Mouse (Mus musculus): ENCODE results near the gene Rnf34.

Gene Rnf34

DNA sequence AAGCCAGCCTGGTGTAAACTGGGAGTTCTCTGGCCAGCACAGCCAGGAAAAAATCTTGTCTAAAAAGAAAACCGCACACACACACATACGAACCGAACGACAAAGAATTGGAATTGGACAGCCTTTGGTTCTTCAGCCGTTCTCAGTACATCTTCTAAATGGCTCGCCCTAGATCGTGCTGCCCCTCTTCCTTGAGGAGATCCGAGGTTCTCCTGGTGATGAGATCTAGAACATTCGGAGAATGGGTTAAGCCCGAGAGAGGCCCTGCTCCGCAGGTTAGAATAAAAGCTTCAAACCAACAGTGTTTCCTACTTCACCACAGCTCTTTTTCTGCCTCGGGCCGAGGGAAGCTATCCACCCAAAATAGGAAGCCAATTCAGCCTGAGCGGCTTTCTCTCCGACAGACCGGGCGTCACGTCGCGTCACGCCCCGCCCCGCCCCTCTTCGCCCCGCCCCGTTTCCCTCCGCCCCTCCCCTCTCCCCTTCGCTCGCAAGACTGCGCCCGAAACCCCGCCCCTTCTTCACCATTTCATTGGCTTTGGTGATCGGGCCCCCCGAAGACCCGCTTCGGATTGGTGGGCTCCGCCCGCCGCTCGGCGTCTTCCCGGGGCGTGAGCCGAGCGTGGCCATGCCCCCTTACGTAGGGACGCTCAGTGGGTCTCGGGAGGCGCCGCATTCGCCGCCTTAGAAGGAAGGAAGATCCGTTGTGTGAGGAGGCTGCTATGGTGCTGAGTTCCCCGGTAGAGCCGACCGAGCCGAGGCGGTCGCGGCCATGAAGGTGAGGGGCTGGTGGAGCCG is at the start of gene Rnf34:
Rnf34 (plus strand) TSS at position 528 of the 798 bp plus-strand sequence.
- in situ Hi-C loops (cut with MseI, MboI) = no loop called here

DNA sequence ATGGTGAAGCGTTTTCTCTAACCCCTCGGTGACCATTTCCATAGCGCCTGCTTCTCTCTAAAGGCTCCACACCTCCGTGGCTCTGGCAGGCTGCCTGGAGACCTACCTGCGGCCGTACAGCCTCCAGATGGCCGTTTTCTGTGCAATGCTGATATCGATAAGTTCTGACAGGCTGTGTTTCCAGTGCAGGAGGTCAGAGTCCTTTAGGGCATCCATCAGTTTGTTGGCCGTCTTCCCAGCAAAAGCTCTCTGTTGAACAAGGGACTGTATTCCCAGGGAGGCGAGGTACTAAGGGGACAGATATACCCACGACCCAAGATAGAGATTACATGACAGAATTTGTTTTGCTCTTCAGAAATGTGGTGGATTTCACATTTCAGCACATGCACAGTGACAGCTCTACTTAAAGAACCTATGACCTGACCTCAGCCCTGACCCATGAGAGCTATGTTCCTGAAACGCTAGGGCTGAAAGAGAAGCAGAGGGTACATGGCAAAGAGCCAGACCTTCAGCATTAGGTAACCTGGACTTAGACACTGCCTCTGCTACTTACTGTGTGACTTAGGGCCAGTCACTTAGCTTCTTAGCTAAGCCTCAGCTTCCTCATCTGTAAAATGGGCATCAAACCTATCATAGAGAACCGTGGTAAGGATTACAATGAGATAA is 49.4 kb upstream of the Rnf34 start:
- in situ Hi-C loops (cut with MseI, MboI) = no loop called here

DNA sequence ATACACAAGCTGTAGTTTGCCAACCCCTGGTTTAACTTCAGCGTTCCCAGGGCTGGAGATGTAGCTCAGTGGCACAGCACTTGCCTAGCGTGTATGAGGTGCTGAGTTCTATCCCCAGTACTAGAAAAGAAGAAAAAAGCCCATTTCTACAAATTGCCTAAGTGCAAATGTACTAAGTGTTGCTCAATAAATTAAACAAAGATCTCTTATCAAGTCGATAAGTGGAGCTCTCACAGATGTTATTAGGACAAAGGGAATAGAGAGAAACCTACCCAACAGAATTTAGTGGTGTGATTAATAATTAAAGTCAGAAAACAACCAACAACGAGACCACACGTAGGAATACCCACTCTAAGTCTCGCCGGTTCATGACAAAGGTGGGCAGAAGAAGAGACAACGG is 48.2 kb upstream of the Rnf34 start:
- in situ Hi-C loops (cut with MseI, MboI) = no loop called here

DNA sequence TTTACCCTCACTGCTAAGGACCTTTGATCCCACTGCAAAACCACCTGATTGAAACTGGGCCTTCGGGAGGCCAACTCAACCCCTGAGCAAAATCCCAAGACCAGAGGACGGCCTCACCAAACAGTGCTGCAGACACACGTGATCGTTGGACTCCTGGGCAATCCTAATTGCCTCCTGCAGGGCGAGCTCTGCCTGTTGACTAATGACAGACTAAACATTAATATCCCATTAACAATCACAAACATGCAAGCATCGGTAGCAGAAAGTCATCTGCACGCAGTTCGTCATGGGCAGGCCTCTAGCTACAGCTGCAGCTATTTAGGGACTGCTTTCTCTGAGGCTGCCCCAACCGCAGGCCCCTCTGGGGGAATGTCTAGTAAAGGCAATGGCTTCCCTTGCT is 47.1 kb upstream of the Rnf34 start:
- in situ Hi-C loops (cut with MseI, MboI) = no loop called here

DNA sequence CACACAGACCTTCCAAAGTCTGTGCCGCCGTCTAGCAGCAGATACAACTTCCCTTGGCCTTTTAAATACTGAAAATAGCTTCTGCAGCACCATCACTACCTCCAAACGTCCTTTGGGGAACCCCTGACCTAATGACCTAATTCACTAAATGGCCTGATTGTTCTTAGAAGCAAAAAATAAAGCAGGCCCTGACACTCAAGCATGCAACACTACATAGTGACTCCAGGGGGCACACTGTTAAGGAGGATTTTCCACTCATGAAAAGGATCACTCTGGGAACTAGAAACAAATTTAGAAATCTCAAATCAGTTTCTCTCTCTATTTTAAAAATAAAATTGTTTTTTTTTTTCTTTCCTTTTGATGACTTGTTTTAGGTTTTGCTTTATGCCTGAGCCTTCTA is 44.3 kb upstream of the Rnf34 start:
- in situ Hi-C loops (cut with MseI, MboI) = no loop called here

DNA sequence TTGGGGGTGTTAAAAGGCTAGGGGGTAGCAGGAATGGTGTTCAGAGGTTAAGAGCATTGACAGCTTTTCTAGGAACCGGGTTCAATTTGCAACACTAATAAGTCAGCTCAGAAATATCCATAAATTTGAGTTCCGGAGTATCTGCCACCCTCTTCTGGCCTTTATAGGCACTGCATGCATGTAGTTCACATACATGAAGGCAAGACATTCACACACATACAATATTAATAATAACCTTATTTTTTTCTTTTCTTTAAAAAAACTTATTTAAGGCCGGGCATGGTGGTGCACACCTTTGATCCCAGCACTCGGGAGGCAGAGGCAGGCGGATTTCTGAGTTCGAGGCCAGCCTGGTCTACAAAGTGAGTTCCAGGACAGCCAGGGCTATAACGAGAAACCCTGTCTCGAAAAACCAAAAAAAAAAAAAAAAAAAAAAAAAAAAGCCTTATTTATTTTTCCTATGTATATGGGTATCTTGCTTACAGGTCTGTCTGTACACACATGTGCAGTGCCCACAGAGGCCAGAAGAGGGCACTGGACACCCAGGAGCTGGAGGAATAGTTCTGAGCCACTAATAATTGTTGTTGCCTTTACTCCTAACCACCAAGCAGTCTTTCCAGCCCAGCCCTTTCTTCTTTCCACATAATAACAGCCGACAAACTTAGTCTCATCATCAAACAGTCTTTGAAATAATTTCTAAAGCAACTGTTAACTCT is 38.3 kb upstream of the Rnf34 start:
- in situ Hi-C loops (cut with MseI, MboI) = no loop called here

DNA sequence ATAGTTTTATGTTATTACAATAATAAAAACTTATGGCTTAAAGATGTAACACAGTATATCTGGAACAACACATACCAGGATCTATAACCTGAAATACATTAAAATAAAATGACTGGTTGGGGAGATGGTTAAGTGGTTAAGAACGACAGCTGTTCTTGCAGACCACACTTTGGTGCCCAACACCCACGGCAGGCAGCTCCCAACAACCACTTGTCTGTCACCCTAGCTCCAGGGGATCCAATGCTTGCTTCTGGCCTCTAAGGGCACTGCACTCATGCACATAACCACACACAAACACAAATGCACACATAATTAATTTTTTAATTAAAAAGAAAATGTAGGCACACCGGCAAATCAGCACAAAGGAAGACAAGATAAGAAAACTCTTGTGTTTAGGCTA is 37.1 kb upstream of the Rnf34 start:
- in situ Hi-C loops (cut with MseI, MboI) = no loop called here

DNA sequence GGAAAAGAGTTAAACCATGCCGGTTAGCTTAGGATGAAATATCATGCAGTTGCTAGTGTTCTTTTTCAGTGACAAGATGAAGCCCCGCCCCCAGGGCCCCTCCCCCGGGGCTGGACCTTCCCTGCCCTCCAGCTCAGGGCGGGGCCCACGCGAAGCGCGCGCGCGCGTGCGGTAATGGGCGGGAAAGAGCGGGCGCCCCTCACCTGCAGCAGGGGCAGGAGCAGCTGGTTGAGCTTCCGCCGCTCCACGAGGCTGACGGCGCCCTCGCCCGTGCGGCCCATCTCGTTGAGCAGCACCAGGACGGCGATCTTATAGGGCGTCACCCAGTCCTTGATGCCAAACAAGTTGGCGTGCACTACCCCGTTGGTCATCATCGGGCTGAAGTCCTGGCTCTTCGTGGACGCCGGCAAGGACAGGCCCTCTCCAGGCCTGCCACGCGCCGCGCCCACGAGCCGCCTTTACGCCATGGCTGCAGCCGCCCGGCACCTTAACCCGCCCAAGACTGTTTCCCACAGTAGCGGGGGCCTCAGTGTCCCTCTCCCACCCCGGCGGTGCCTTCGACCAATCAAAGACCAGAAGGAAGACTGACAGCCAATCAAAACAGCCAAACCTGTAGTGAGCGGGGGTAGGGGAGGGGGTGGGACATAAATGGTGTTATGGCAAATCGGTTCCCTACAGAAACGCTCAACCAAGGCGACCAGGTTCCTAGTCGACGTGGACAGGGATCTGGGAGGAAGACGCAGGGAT is 28.9 kb upstream of the Rnf34 start, which contains the start of gene Anapc5:
Anapc5 (minus strand) TSS at position 563 of the 747 bp plus-strand sequence.
- in situ Hi-C loops (cut with MseI, MboI) = no loop called here

DNA sequence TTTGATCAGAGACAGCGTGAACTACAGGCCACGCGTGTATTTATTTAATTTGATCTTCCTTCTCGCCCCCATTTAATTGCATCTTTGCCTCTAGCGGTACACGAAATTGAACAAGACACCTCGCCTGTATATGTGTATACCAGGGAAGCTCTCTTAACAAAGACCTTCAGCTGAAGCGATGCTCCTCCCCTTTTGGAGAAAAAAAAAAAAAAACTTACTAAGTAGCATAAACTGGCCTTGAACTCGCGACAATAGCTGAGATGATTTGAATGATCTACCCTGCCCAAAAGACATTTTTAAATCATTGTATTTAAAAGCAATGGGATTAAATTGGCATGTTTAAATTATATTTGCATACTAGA is 28.3 kb upstream of the Rnf34 start:
- in situ Hi-C loops (cut with MseI, MboI) = no loop called here

DNA sequence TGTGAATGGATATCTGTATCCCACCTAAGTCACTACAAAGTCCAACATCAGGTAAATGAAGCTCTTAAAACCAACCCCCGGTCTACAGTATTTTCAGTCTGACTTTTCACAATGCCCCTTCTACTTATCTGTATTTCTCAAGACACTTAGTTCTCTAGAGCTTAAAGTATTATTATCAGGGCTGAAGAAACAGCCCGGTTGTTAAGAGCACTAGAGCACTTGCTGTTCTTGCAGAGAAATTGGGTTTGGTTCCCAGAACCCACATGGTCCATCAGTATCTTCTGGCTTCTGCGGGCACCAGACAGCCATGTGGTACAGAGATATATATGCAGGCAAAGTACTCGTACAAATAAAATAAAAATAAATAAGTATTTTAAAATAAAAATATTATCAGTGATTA is 27.4 kb upstream of the Rnf34 start:
- in situ Hi-C loops (cut with MseI, MboI) = no loop called here

DNA sequence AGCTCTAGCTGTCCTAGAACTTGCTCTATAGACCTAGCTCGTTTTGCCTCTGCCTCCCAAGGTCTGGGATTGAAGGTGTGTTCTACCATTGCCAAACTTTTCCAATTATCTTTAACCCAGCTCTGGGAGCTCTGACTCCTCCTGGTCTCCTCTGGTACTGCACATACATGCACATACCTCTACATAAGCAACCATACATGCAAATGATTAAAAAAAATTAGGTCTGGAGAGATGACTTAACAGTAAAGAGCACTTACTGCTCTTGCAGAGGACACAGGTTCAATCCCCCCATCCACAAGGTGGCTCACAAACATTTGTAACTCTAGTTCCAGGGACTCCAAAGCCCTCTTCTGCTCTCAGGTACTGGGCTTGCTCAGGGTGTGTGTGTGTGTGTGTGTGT is 25.9 kb upstream of the Rnf34 start:
- in situ Hi-C loops (cut with MseI, MboI) = no loop called here

DNA sequence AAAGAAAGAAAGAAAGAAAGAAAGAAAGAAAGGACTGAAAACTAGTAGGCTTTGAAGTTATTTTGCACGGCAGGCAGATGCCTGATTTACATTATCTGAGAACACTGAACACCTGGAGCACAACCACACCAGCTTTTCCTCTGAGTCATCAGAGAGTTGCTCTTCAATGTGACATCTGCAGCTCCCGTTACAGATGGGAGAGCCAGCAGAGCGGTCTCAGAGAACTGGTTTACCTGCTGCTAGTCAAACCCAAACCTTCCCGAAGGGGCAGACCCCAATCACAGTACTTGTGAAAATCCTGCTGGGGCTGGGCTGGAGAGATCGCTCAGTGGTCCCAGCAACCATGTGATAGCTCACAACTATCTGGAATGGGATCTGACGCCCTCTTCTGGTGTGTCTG is 25.4 kb upstream of the Rnf34 start:
- in situ Hi-C loops (cut with MseI, MboI) = no loop called here

DNA sequence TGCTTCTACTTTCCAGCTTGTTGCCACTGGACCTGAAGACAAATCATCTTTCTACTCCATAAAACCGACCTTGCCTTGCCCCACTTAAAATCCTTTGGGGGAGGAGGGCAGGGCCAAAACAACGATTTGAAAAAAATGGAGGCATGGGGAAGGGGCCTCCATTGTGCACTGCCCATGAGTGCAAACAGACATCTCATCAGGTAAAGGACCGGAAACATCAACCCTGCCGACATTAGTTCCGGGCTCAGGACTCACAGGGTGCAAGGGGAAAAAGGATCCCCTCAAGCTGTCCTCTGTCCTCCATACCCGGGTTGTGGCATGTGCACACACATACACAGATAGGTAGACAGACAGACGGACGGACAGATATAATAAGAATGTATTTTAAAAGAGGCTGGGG is 24.7 kb upstream of the Rnf34 start:
- in situ Hi-C loops (cut with MseI, MboI) = no loop called here

DNA sequence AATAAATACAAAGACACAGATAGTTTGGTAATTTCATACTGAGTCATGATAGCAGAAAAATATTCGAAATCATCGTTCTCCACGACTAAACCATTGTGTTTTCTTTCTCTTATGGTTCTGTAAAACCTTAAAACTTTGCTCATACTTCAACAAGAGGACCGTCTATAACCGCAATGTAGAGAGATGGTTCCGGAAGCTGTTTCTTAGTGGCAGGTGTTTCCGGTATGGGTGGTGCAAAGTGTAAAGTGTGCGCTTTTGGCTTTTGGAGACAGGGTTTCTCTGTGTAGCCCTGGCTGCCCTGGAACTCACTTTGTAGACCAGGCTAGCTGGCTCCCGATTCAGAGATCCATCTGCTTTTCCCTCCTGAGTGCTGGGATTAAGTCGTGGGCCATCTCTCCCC is 17.3 kb upstream of the Rnf34 start:
- in situ Hi-C loops (cut with MseI, MboI) = no loop called here

DNA sequence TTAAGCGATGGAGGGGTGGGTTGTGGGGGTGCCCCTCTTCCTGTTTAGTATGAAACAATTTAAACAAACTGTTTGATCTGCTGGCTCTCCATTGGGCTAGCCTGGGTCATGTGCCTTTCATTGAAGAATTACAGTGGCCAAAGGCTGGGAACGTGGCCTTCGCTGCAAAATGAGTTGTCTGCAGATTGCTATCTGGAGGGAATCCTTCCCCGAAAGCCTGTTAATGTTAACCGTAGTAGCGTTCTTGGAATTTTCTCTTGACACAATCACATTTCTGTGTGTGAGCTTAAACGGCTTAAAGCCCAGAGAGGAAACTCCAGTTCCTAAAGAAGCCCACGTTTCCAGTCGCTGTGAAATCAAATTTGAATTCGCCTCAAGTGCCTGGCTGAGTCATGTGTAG is 16.9 kb upstream of the Rnf34 start:
- in situ Hi-C loops (cut with MseI, MboI) = no loop called here

DNA sequence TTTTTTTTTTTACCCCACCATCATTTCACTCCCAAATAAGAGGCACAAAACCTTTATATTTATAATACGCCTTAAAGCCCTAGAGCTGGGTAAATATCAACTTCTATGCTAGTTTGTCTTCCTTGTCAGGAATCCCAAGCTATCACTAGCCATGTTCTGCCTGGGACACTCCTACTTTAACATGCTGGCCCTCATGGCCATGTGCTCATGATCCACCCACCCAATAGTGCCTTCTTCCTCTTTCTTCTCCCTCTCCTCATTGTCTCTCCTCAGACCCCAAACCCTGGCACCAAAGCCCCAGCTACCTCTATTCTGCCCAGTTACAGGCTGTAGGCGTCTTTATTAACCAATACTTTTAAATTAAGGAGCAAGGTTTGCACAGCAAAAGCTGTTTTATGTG is 8.7 kb upstream of the Rnf34 start:
- in situ Hi-C loops (cut with MseI, MboI) = no loop called here

DNA sequence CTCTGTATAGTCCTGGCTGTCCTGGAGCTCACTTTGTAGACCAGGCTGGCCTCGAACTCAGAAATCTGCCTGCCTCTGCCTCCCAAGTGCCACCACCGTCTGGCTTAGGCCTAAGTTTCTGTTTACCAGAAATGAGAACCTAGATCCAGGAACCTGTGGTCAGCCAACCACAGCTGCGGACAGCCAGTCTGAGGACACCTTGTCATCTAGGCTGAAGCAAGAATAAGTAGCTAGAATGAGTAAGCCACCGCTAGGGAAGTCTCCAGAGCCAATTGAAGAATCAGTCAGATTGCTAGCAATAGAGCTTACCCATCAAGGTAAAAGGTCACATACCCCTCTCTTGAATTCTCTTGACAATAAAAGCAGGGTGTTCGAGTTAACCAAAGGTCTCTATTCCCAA is 6.0 kb upstream of the Rnf34 start:
- in situ Hi-C loops (cut with MseI, MboI) = no loop called here

DNA sequence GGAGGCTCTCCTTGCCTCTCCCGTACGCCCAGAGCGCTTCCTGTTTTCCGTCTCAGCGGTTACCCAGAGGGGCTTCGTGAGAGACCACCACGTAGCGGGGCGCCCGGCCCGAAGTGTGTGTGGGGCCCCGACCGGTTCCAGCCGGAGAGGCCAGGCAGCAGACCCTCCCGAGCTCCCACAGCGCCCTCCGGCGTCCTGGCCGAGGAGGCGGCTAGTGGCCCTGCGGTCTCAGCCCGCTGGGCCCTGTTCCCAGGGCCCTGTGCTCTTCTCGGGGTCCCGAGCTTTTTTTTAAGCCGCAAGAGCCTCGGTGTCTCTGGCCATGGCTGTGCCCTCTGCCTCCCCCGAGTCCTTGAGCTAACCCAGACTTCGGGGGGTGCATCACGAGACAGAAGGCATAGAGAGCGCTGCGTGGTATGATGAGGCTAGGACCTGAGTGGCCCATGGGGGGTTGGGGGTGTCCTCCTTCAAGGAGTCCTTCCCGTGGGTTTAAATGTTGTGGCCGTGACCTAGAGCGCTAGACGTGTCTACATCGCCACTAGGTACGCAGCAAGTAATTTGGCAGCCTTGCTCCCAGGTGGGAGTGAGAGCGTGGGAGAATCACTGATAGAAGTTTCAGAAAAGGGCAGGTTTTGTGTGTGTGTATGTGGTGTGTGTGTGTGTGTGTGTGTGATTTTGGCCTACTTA is 613 bp downstream of the Rnf34 start:
- in situ Hi-C loops (cut with MseI, MboI) = no loop called here

DNA sequence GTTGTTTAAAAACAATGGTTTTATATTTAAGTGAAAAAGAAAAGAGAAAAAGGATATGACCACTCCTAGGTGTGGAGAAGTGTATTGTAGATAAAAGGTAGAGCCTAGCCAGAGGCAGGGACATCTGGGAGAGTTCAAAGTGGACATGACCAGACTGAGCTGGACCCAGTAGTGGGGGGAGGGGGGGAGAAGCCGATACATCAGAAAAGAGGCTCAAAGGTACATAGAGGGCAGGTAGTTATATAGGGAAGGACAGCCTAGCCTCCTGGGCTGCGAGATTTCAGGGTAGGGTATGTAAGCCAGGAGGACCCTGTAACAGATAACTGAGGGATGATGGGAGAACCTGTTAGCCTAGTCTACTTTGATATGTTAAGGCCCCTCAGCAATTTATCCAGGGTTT is 2.8 kb downstream of the Rnf34 start:
- in situ Hi-C loops (cut with MseI, MboI) = no loop called here

DNA sequence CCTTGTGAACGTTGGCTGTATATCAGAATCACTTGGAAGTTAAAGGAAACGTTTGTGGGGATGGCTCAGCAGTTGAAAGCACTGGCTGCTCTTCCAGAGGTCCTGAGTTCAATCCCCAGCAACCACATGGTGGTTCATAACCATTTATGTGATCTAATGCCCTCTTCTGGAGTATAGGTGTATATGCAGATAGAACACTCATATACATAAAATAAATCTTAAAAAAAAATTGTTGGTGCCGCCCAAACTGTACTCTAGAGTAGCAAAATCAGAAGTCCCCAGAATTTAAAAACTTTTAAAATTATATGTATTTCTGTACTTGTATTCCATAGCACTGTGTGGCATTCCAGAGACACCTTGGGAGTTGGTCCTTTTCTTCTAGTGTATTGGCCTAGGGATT is 6.0 kb downstream of the Rnf34 start:
- in situ Hi-C loops (cut with MseI, MboI) = no loop called here

DNA sequence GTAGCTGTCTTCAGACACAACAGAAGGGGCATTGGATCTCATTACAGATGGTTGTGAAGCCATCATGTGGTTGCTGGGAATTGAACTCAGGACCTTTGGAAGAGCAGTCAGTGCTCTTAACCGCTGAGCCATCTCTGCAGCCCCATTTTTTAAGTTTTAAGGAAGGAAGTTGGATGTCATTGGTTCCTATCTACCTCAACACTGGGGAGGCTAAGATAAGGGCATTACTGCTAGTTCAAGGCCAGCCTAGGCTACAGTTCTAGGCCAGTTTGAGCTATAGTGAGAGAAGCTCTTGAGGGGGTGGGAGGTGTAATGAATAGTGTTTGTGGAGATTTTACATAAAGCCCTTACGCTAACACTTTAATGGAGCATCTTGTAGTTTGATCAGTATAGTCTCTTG is 13.2 kb downstream of the Rnf34 start:
- in situ Hi-C loops (cut with MseI, MboI) = no loop called here

DNA sequence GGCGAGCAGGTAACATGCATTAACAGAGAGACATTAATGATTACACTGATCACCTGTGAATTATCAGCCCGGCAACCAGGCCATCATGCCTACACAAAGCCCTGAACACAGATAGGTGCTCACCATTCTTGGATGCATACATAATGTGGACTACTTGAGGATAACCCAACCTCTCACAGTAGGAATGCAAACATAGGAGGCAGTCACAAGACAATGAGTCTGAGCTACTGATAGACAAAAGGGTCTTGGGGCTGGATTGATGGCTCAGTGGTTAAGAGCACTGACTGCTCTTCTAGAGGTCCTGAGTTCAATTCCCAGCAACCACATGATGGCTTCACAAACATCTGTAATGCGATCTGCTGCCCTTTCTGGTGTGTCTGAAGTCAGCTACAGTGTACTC is 22.8 kb downstream of the Rnf34 start:
- in situ Hi-C loops (cut with MseI, MboI) = no loop called here

Data from mouse trophoblast stem cell (cell line).